Mouse (Mus musculus) erythroblast, adult 5-6 weeks (primary cell): ENCODE results near the gene Gpr19. TPM values are rescaled to one million over a fixed set of nuclear protein-coding genes. Genes with fewer than 3 reads are reported as not detected.

Experiments
- ATAC-seq: replicated peaks from 2 replicates; pipeline ENCODE4 v1.8.0; 2016; ENCODE audit warnings: moderate number of reproducible peaks, mild to moderate bottlenecking, moderate TSS enrichment, inconsistent platforms; ENCODE audit not compliant: poor library complexity, low FRiP score, severe bottlenecking
- total RNA-seq, 2 experiments: library from RNA; stranded (forward) in 1 of 2; stranded (reverse) in 1 of 2; fragments of 150-400 nt in 1 of 2; fragments of 200-764, 138-1000 nt in 1 of 2; gene quantifications; 2 replicates each; pipeline versions ENCODE4 v1.2.3 to v1.2.4; 2015 to 2017; ENCODE audit warnings: low replicate concordance in 2 of 2

Gpr19 gene
- total RNA-seq, 2 experiments from 2014 or later, result 5.0 to 8.3 TPM

DNA sequence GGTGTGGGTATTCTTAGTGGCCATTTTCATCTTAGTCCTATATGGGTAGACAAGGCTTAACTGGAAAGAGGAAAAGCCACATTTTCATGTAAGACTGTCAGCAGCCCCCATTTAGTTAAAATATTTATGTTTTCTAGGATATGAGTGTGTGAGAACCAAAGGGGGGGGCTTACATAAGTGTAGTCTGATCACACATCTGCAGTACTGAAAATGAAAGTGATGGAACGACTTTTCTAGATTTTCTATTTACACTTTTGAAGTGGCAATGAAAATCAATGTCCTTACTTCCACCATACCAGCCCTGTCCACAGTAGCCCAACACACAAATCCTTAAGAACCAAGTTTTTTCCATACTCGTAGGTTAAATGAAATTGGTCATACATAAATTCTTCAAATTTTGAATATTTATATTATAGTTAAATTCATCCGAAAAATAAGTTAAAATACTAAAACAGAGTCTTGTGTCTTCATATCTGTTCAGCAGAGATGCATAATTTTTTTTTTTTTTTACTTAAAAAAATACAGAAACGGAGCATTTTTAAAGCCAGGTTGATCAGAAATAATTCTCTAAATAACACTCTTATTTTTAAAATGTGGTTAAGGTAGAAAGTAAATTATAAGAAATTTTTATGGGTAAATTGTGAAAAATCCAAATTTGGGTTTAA, 27.4 kb upstream of the Gpr19 start:
- no peak for ATAC-seq

DNA sequence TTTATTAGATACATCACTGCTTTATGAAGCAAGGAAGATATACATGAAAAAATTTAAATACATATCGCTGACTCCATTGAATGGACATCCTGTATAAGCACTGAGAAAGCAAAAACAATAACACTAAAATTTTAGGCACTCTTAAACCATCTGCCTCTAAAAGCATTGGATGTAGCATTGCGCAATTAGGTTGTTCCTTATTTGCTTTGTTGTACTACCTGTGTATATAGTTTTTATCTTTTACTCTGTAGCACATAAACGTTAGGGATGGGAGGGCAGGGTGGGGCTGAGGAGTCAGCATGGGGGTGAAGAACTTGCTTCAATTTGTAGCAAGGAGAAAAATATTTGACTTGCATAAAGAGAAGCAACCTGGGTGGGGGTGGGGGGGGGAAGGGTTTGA, 25.9 kb upstream of the Gpr19 start:
- no peak for ATAC-seq

DNA sequence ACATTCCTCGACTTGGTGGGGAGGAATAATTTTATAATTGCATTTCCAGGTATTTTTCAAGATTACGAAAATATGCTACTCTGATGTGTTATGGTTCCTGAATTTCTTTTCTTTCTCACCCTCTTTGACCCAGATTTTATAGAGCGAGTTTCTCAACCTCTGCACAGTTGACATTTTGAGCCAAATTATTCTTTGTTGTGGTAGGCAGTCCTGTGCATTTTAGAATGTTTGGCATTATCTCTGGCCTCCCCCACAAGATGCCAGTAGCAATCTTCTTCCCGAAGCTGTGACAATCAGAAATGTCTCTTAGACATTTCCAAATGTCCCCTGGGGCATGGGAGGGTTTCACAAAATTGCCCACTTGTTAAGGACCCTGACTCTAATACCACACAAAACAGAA, 25.3 kb upstream of the Gpr19 start:
- no peak for ATAC-seq

- no peak for ATAC-seq
Observed at GRCm38 (mm10) chr6:134922511-134923195, 24.3 kb upstream of the Gpr19 start.

DNA sequence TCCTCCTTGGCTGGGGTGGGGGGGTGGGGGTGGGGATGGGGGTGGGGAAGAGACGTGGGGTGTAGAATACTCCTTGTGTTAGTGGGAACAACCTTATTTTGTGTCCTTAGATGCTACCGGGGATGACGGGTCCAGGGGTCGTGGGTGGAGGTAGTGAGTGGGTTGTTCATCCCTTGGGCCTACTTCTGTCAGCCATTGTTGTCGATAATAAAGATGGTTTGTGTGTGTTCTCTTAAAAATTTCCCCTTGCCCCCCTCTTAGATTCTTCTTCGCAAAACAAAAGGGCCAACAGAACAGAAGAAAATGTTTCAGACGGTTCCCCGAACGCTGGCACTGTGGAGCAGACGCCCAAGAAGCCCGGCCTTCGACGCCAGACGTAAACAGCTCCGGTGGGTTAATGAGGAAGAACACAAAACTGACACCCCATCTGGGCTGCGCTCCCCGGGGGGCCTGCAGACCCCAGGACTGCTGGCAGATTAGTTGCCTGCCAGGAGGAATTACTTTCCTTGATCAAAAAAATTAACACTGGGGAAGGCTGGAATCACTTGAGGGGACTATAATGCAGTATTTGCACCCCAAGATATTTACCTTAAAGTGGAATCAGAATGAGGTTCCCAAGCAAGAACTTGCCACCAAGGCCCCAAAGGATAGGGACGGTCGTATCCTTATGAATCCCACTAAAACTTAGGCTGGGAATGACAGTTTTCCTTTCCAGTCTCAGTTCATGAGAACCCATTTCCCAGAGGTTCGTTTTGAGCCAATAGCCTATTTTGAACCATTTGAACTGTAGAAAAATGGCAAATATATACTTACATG, 23.5 kb upstream of the Gpr19 start:
- ATAC-seq, result no peak

GRCm38 (mm10) chr6:134921014-134921694, 22.8 kb upstream of the Gpr19 start:
- peak; percentile 60 for ATAC-seq

GRCm38 (mm10) chr6:134920190-134921013, 22.0 kb upstream of the Gpr19 start, which contains the start of gene Cdkn1b:
TSS of gene Cdkn1b (plus strand) at chr6:134920401.
- ATAC-seq, result peak; percentile 83

DNA sequence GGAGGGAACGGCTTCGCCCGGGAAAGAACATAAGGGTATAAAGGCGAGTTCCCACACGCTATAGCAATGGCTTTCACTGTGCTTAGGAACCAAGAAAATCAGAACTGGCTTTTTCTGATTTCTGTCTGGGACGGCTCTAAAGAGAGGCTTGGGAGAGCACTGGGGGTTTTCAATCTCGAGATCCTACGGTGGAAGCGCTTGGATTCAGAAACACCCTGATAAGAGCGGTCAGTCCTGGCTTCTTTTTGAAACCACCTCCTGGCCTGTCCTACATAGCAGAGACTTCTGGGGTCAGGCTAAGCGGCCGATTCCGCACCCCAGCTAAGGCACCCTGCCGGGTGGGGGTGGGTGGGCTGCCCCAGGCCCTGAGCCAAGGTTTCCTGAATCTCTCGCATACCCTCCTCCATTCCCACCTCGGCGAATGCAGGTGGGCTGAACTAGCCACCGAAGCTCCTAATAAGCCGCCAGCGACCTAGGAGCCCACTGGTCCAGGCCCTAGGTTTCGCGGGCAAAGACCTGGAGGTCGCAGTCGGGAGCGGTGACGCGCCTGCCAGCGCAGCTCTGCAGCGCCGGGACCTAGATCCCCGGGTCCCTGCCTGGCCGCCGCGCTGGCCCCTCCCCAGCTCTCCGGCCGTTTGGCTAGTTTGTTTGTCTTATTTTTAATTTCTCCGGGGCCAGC, 21.3 kb upstream of the Gpr19 start:
- ATAC-seq, result no peak; the same call in 1 of the 2 replicates

- ATAC-seq, result no peak
Observed at GRCm38 (mm10) chr6:134918769-134919168, 20.4 kb upstream of the Gpr19 start.

GRCm38 (mm10) chr6:134917087-134917486, 18.7 kb upstream of the Gpr19 start:
- no peak for ATAC-seq

DNA sequence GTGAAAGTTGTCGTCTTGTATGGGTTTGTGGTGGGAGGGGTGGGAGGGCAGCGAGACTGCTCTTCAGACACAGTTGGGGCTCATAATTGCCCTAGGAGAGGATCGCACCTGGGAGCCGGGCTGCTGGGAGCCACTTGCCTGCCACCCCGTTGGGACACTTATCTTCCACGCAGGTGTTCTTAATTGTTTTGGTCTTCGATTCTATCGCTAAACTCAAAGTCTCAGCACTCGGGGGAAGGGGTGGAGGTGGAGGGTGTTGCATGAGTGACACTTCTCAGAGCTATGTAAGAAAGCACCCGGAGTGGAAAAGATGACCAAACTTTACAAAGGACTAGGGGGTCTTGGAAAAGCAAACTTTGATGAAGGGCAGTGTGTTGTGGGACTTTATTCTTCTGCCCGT, 18.3 kb upstream of the Gpr19 start:
- ATAC-seq, result no peak

- no peak for ATAC-seq
Observed at GRCm38 (mm10) chr6:134914523-134914922, 16.1 kb upstream of the Gpr19 start.

DNA sequence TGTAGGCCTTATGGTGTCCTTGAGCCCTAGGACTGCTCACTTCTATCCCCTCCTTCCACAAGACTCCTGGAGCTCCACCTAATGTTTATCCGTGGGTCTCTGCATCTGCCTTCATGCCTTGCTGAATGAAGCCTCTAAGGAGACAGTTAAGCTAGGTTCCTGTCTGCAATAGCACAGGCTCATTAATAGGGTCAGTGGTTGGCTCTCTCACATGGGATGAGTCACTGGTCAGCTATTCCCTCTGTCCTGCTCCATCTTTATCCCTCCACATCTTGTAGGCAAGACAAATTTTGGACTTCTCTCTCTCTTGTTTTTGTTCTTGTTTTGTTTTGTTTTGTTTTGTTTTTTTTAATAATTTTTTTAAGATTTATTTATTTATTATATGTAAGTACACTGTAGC, 7.4 kb upstream of the Gpr19 start:
- no peak for ATAC-seq

GRCm38 (mm10) chr6:134903891-134904884, 5.8 kb upstream of the Gpr19 start:
- peak; percentile 85 for ATAC-seq

DNA sequence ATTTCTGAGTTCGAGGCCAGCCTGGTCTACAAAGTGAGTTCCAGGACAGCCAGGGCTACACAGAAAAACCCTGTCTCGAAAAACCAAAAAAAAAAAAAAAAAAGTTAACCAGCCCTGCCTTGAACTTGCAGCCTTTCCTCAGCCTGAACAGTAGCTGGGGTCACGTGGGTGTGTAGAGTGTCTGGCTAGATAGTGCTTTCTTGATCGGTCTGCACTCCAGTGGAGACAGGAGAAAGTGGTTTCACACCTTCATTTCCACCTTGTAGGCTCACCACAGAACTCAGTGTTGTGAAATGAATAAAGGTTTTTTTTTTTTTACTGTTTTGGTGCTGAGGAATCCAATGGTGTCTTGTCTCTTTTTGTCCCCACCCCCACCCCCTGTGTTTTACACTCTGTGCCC, 5.0 kb upstream of the Gpr19 start:
- ATAC-seq, result no peak

GRCm38 (mm10) chr6:134897443-134898094, 809 bp downstream of the Gpr19 start:
- ATAC-seq, result peak; percentile 90
